Mouse (Mus musculus): ENCODE data around the gene Plekhg1.

DNA sequence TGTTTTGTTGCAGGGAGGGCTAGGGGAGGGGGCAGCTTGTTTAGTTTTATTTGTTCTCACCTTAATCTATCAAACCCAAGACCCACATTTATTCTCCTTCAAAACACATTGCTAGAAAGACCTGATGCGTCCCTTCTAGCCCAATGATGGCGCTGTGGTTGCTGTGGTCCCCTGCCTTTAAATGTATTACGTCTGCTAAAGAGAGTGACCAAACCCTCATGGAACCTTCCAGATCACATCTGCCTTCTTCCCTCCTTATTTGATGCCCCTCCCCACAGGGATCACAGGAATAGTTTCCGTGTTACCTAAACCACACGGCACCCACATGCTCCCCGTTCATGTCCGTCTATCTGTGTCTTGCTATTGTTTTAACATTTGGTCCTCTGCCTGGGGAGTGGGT lies 265.0 kb downstream of the Plekhg1 start:
- TF ChIP-seq POLR2A (IDR thresholded peaks at IDR 0.05; ENCODE audit: control insufficient read depth, extremely low read depth, insufficient read depth, low read length, poor library complexity) (no peak), CTCF (IDR thresholded peaks at IDR 0.05; ENCODE audit: borderline replicate concordance, control insufficient read depth, extremely low read depth, insufficient read depth, low read length, poor library complexity) (no peak)

Measured in thymus, adult 2 months (tissue).